Mouse (Mus musculus) cerebellum, postnatal 4 days (tissue): ENCODE measurements at regions not wholly inside any gene's neighbourhood (a gene's known extent, or its start where the extent isn't known, plus 50 kb on each side); places are given as distances from the start of the nearest gene placed in this dataset.

Experiments used
- DNase-seq, 2 experiments: peaks; one replicate each; pipeline ENCODE4 v3.0.0; 2022; ENCODE audit warnings: low spot score in 2 of 2, mixed read lengths in 1 of 2

- DNase-seq = no peak
Measured at GRCm38 (mm10) chr7:78971644-78972313, 58.6 kb downstream of the Isg20 start.

GRCm38 (mm10) chr7:78989751-78990206 is 63.5 kb upstream of the Acan start:
- DNase-seq = no peak

DNA sequence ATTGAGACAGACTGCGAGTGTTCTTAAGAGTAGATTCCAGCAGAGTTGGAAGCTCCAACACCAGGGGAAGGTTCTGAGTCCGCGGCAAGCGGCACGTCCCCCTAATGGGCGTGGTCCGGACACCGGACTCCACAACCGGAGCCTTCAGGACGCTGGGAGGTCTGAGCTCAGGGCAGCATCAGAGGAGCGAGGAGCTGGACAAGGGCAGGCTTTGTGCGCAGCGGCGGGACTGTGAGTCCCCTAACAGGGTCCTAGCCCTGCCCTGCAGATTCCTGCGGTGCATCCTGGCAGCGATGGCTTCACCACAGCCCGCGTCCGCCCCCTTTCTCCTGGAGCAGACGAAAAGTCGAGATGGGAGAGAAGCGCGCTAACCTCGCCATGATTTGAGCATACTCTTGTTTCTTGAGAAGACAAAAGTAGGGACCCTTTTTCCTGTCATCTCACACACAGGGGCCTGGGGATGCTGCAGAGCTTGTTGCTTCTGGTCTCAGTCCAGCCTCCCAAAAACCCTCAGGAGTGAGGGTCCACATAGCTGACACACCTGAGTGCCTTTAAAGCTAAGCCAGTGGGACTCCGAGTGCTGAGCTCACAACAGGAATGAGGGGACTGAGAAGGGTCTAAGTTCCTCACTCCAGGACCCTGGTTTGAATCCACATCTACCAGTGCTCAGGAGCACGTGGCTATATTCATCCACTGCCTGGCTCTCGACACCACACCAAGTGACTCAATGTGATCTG is 62.8 kb upstream of the Acan start:
- peak in 1 of 2 experiments; percentile 16 for DNase-seq

DNA sequence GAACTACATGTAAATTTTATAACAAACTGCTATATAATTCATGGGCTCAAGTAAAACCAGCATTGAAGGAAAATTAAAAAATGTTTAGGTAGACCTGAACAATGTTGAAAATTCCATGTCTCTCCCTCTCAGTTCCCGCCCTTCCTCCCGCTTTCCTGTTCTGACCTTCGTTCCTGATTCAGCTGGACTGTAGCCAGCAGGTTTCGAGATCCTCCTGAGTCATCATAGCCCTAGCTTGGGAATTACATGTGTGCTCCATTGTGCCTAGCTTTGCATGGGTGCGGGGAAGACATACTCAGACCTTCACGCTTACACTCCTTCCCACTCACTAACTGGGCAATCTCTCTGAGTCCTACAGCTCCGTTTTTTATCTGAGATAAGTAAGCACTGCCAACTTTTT is 60.3 kb upstream of the Acan start:
- no peak for DNase-seq

- no peak for DNase-seq
Measured at GRCm38 (mm10) chr7:78994134-78994533, 59.1 kb upstream of the Acan start.

DNA sequence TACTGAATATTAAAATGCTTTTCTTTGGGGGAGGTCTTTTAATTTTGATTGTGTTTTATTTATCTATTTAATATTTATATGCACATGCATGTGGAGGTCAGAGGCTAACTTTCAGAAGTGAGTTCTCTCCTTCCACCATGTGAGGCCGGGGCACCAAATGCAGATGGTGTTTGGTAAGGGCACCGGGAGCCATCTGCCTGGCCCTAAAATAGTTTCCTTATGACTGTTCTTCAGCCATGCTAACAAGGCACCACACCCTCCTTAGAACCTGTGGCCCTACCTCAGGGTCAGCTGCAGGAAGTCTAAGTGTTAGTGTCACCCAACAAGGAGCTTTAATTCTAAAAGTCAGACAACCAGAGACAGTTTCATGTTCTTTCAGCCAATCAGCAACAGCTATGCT is 58.2 kb upstream of the Acan start:
- DNase-seq = no peak

- DNase-seq = no peak
Measured at GRCm38 (mm10) chr7:78995820-78996219, 57.5 kb upstream of the Acan start.
